Mouse (Mus musculus): ENCODE results near the gene Cadps. TPM values are rescaled to one million over a fixed set of nuclear protein-coding genes. Genes with fewer than 3 reads are reported as not detected.

Cadps gene
- polyA plus RNA-seq, 1 experiment from 2014 or later: 5.0 TPM

DNA sequence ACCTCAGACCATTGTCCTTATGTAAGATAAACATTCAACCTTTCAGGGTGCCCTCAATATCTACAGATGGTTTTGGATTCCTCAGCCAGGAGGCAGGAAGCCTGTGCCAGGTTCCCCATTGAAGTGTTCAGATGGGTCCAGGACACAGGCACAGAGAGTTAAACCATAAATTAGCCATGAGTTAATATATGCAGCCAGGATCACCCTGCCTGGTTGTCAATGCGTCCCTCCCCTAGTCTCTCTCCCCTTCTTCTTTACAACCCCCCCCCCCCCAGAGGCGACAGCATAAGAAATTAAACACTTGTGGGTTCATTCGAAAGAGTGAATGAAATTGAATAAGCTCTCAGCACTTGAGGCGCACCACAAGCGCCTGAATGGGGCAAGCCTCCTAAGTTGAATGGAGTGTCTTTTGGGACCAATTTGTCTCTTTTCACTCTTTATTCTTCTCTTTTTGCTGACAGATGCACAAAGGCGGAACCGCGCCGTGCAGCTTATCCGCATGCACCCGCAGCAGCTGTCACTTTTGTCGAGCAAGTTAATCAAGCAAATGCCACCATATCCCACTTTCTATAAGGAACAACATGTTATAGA is 429.5 kb downstream of the Cadps start:
- no peak overlapping the region for H3K9ac ChIP-seq (ENCODE audit: low read length)
- H3K4me3 ChIP-seq (ENCODE audit: low read depth, low read length): no peak overlapping the region
- H3K4me2 ChIP-seq (ENCODE audit: low read length): no peak overlapping the region
- DNase-seq (ENCODE audit: low spot score) (no peak), ATAC-seq (replicated peaks; ENCODE audit: low FRiP score, low TSS enrichment, low read depth) (no peak)
- no peaks in the 10 kb centered on the region for H3K36me3 ChIP-seq (ENCODE audit: control insufficient read depth, insufficient read depth, low read length)
- no peaks in the 10 kb centered on the region for H3K9me3 ChIP-seq (ENCODE audit: control insufficient read depth, low read length)
- H3K27ac ChIP-seq (ENCODE audit: low read depth): no peak overlapping the region
- no peaks in the 10 kb centered on the region for H3K27me3 ChIP-seq (replicated peaks; ENCODE audit: control insufficient read depth, insufficient read depth, low read length)
- WGBS: 64% methylated on average over 12 of the region's 12 CpGs
- no peaks in the 10 kb centered on the region for H3K4me1 ChIP-seq (replicated peaks; ENCODE audit: control insufficient read depth, insufficient read depth, low read length)

GRCm38 (mm10) chr14:12391167-12391566 is 431.7 kb downstream of the Cadps start:
- Histone ChIP-seq H3K9ac (ENCODE audit: low read length) (no peak overlapping the region), H3K4me1 (replicated peaks; ENCODE audit: control insufficient read depth, insufficient read depth, low read length) (no peaks in the 10 kb centered on the region), H3K36me3 (ENCODE audit: control insufficient read depth, insufficient read depth, low read length) (no peaks in the 10 kb centered on the region), H3K4me3 (ENCODE audit: low read depth, low read length) (no peak overlapping the region), H3K4me2 (ENCODE audit: low read length) (no peak overlapping the region), H3K27ac (ENCODE audit: low read depth) (no peak overlapping the region), H3K9me3 (ENCODE audit: control insufficient read depth, low read length) (no peaks in the 10 kb centered on the region), H3K27me3 (replicated peaks; ENCODE audit: control insufficient read depth, insufficient read depth, low read length) (no peaks in the 10 kb centered on the region)
- 77% methylated on average over 7 of the region's 7 CpGs for WGBS
- no peak for DNase-seq (ENCODE audit: low spot score)
- no peak for ATAC-seq (replicated peaks; ENCODE audit: low FRiP score, low TSS enrichment, low read depth)

DNA sequence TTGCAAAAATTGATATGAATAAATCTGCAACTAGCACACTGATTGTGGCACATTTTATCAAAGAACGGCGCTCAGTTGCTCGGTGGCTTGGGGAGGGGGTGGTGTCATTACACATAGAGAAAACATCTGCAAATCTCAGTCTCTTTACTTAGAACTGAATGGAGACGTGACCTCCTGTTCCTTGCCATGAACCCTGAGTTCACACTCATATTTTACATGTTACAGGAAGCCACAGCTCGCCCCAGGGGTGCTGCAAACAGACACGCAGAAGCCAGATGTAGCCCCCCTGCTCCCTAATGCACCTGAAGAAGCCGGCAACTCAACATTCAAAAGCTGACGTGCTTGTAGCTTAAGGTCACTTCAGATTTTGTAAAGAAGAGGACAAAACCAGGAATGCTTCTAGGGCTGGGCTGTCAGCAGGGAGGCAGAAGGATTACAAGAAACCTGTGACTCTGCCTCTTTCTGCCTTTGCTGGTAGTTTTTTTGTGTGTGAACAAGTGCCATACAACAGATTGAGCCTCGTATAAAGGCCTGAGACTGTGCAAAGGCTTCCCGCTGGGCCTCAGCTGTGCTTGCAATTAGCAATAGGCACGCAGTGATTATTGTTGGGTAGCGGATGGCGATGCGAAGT is 434.0 kb downstream of the Cadps start:
- no peak for DNase-seq (ENCODE audit: low spot score)
- Histone ChIP-seq H3K4me3 (ENCODE audit: low read depth, low read length) (no peak overlapping the region), H3K27ac (ENCODE audit: low read depth) (no peak overlapping the region), H3K9ac (ENCODE audit: low read length) (no peak overlapping the region), H3K27me3 (replicated peaks; ENCODE audit: control insufficient read depth, insufficient read depth, low read length) (no peaks in the 10 kb centered on the region), H3K4me1 (replicated peaks; ENCODE audit: control insufficient read depth, insufficient read depth, low read length) (no peaks in the 10 kb centered on the region), H3K4me2 (ENCODE audit: low read length) (no peak overlapping the region), H3K9me3 (ENCODE audit: control insufficient read depth, low read length) (no peaks in the 10 kb centered on the region), H3K36me3 (ENCODE audit: control insufficient read depth, insufficient read depth, low read length) (no peaks in the 10 kb centered on the region)
- no peak for ATAC-seq (replicated peaks; ENCODE audit: low FRiP score, low TSS enrichment, low read depth)
- 41% methylated on average over 14 of the region's 14 CpGs for WGBS

DNA sequence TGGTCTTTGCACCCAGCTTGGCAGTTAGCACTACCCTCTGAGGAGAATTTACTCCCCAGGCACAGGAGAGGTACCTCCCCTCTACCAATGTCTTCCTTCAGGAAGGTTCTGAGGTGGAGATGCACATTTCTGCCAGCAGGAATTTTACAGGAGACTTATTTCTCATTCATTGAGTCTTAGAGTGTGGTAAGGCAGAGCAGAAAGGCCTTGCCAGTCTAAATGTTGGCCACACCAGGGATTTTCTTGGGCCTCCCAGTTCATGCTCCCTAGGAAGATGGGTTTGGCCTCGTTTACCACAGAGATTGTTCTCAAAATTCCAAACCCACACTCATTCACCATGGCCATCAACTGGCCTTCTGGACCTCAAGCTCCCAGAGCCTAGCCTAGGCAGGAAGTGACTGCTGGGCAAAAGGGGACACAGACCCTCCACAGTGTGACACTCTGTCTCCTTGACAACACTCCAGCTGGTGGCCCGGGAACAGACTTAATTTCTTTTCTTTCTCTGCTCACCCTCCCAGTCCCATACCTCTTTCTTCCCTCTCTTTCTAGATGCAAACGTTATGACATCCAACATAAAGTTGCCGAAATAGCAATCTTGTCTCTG is 434.6 kb downstream of the Cadps start:
- Histone ChIP-seq H3K4me2 (ENCODE audit: low read length) (no peak overlapping the region), H3K27ac (ENCODE audit: low read depth) (no peak overlapping the region), H3K4me3 (ENCODE audit: low read depth, low read length) (no peak overlapping the region), H3K4me1 (replicated peaks; ENCODE audit: control insufficient read depth, insufficient read depth, low read length) (no peaks in the 10 kb centered on the region), H3K27me3 (replicated peaks; ENCODE audit: control insufficient read depth, insufficient read depth, low read length) (no peaks in the 10 kb centered on the region), H3K36me3 (ENCODE audit: control insufficient read depth, insufficient read depth, low read length) (no peaks in the 10 kb centered on the region), H3K9ac (ENCODE audit: low read length) (no peak overlapping the region), H3K9me3 (ENCODE audit: control insufficient read depth, low read length) (no peaks in the 10 kb centered on the region)
- 38% methylated on average over 4 of the region's 4 CpGs for WGBS
- DNase-seq (ENCODE audit: low spot score) (no peak), ATAC-seq (replicated peaks; ENCODE audit: low FRiP score, low TSS enrichment, low read depth) (no peak)

DNA sequence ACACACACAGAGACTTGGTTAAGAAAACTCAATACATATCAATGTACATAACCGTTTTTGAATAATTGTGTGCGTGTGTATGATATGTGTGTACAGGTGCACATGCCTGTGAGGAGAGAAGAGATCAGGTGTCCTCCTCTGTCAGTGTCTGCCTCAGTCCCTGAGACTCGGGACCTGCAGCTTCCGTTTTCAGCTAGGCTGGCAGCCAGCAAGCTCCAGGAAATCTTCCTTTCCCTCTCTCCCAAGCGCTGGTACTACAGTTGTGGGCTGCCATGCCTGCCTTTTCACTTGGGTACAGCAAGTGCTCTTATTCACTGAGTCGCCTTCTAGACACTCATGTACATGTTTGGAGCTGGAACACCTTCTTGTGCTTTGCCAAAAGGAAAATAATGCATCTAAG is 435.7 kb downstream of the Cadps start:
- WGBS: 80% methylated on average over 6 of the region's 6 CpGs

GRCm38 (mm10) chr14:12377883-12378282 is 445.0 kb downstream of the Cadps start:
- no peak overlapping the region for H3K4me3 ChIP-seq (ENCODE audit: low read depth, low read length)
- no peaks in the 10 kb centered on the region for H3K36me3 ChIP-seq (ENCODE audit: control insufficient read depth, insufficient read depth, low read length)
- no peaks in the 10 kb centered on the region for H3K9me3 ChIP-seq (ENCODE audit: control insufficient read depth, low read length)
- no peak overlapping the region for H3K9ac ChIP-seq (ENCODE audit: low read length)
- H3K27ac ChIP-seq (ENCODE audit: low read depth): no peak overlapping the region
- no peaks in the 10 kb centered on the region for H3K27me3 ChIP-seq (replicated peaks; ENCODE audit: control insufficient read depth, insufficient read depth, low read length)
- WGBS: 26% methylated on average over 9 of the region's 9 CpGs
- no peak for DNase-seq (ENCODE audit: low spot score)
- H3K4me2 ChIP-seq (ENCODE audit: low read length): no peak overlapping the region
- ATAC-seq (replicated peaks; ENCODE audit: low FRiP score, low TSS enrichment, low read depth): no peak
- H3K4me1 ChIP-seq (replicated peaks; ENCODE audit: control insufficient read depth, insufficient read depth, low read length): no peaks in the 10 kb centered on the region

More for the DNA sequence above, 435.7 kb downstream of the Cadps start:
- no peak overlapping the region for H3K4me3 ChIP-seq (ENCODE audit: low read depth, low read length)
- H3K27ac ChIP-seq (ENCODE audit: low read depth): no peak overlapping the region
- no peaks in the 10 kb centered on the region for H3K4me1 ChIP-seq (replicated peaks; ENCODE audit: control insufficient read depth, insufficient read depth, low read length)
- H3K9ac ChIP-seq (ENCODE audit: low read length): no peak overlapping the region
- no peaks in the 10 kb centered on the region for H3K27me3 ChIP-seq (replicated peaks; ENCODE audit: control insufficient read depth, insufficient read depth, low read length)
- no peak for ATAC-seq (replicated peaks; ENCODE audit: low FRiP score, low TSS enrichment, low read depth)
- no peak overlapping the region for H3K4me2 ChIP-seq (ENCODE audit: low read length)
- H3K9me3 ChIP-seq (ENCODE audit: control insufficient read depth, low read length): no peaks in the 10 kb centered on the region
- no peaks in the 10 kb centered on the region for H3K36me3 ChIP-seq (ENCODE audit: control insufficient read depth, insufficient read depth, low read length)
- no peak for DNase-seq (ENCODE audit: low spot score)

DNA sequence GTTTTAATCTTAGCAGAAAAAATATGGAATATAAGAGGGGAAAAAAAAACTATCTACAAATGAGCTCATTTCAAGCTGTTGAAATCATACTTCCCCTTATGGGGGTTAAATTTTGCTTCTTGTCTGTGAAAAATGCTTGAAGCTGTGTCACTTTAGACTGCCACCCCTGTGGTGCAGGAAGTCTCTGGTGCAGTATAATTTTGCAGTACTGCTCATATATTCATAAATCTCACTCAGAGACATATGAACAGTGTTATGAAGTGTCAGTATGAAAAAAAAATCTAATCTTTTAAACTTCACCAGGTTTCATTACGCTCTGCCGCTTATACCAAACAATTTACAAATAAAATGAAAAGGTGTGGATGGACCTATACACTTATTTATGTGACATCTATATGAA is 445.6 kb downstream of the Cadps start:
- ATAC-seq (replicated peaks; ENCODE audit: low FRiP score, low TSS enrichment, low read depth) (no peak), DNase-seq (ENCODE audit: low spot score) (no peak)
- WGBS: 95% methylated on average over 2 of the region's 2 CpGs
- no peak overlapping the region for H3K4me2 ChIP-seq (ENCODE audit: low read length)
- H3K27me3 ChIP-seq (replicated peaks; ENCODE audit: control insufficient read depth, insufficient read depth, low read length): no peaks in the 10 kb centered on the region
- no peaks in the 10 kb centered on the region for H3K4me1 ChIP-seq (replicated peaks; ENCODE audit: control insufficient read depth, insufficient read depth, low read length)
- no peak overlapping the region for H3K27ac ChIP-seq (ENCODE audit: low read depth)
- no peaks in the 10 kb centered on the region for H3K36me3 ChIP-seq (ENCODE audit: control insufficient read depth, insufficient read depth, low read length)
- H3K9ac ChIP-seq (ENCODE audit: low read length): no peak overlapping the region
- H3K4me3 ChIP-seq (ENCODE audit: low read depth, low read length): no peak overlapping the region
- H3K9me3 ChIP-seq (ENCODE audit: control insufficient read depth, low read length): no peaks in the 10 kb centered on the region

- Histone ChIP-seq H3K27me3 (replicated peaks; ENCODE audit: control insufficient read depth, insufficient read depth, low read length) (no peaks in the 10 kb centered on the region), H3K9ac (ENCODE audit: low read length) (no peak overlapping the region), H3K4me1 (replicated peaks; ENCODE audit: control insufficient read depth, insufficient read depth, low read length) (no peaks in the 10 kb centered on the region), H3K4me3 (ENCODE audit: low read depth, low read length) (no peak overlapping the region), H3K9me3 (ENCODE audit: control insufficient read depth, low read length) (no peaks in the 10 kb centered on the region), H3K4me2 (ENCODE audit: low read length) (no peak overlapping the region), H3K36me3 (ENCODE audit: control insufficient read depth, insufficient read depth, low read length) (no peaks in the 10 kb centered on the region), H3K27ac (ENCODE audit: low read depth) (no peak overlapping the region)
- ATAC-seq (replicated peaks; ENCODE audit: low FRiP score, low TSS enrichment, low read depth) (no peak), DNase-seq (ENCODE audit: low spot score) (no peak)
- WGBS: 84% methylated on average over 2 of the region's 2 CpGs
Measured at GRCm38 (mm10) chr14:12375451-12375850, 447.4 kb downstream of the Cadps start.

All from intestine, embryonic 14.5 days (tissue).